Mouse (Mus musculus): ENCODE measurements around the gene Rsu1. TPM values are rescaled to one million over a fixed set of nuclear protein-coding genes. Genes with fewer than 3 reads are reported as not detected.
A peak's percentile ranks its signal among the peaks of the same experiment; 100 is the strongest.

Gene Rsu1
- polyA plus RNA-seq, 1 experiment from 2014 or later, result 64.4 TPM

- no peaks in the 10 kb centered on the region for H3K36me3 ChIP-seq (ENCODE audit: control insufficient read depth, insufficient read depth, low read length)
- H3K9me3 ChIP-seq (ENCODE audit: control insufficient read depth, low read length), result no peaks in the 10 kb centered on the region
- H3K4me3 ChIP-seq (ENCODE audit: low read depth, low read length), result no peak overlapping the region
- no peaks in the 10 kb centered on the region for H3K4me1 ChIP-seq (replicated peaks; ENCODE audit: control insufficient read depth, insufficient read depth, low read length)
- no peak overlapping the region for H3K4me2 ChIP-seq (ENCODE audit: low read depth, low read length, severe bottlenecking)
- H3K27ac ChIP-seq (ENCODE audit: low read depth, low read length), result no peak overlapping the region
- no peak for ATAC-seq (replicated peaks; ENCODE audit: low FRiP score)
- DNase-seq (ENCODE audit: low spot score), result no peak
- H3K27me3 ChIP-seq (ENCODE audit: control insufficient read depth, insufficient read depth, low read length), result no peaks in the 10 kb centered on the region
- no peak overlapping the region for H3K9ac ChIP-seq (ENCODE audit: low read length)
- WGBS, result 95% methylated on average over 2 of the region's 2 CpGs
These were observed 64.4 kb downstream of the Rsu1 start for GRCm38 (mm10) chr2:13206825-13207224.

DNA sequence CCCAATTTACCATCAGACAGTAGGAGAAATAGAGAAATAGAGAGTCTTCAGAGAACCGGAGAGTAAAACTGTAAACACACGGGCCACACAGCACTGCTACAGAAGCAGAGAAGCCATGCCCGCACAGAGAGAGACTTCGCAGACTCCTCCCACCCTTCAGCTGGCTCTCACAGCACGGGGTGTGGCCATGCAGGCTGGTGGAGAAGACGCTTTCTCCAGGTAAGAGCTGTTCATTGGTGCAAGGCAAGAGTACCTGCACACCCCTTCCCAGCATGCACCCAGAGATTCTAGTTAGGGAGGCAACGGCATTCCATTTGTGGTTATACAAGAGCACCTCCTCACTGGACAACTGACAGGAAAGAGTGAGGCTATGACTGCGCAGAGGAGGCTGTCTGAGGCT is 64.8 kb downstream of the Rsu1 start:
- WGBS, result 63% methylated on average over 8 of the region's 8 CpGs
- Histone ChIP-seq H3K27me3 (ENCODE audit: control insufficient read depth, insufficient read depth, low read length) (no peaks in the 10 kb centered on the region), H3K36me3 (ENCODE audit: control insufficient read depth, insufficient read depth, low read length) (no peaks in the 10 kb centered on the region), H3K4me2 (ENCODE audit: low read depth, low read length, severe bottlenecking) (no peak overlapping the region), H3K9ac (ENCODE audit: low read length) (no peak overlapping the region), H3K9me3 (ENCODE audit: control insufficient read depth, low read length) (no peaks in the 10 kb centered on the region), H3K4me3 (ENCODE audit: low read depth, low read length) (no peak overlapping the region), H3K4me1 (replicated peaks; ENCODE audit: control insufficient read depth, insufficient read depth, low read length) (no peaks in the 10 kb centered on the region), H3K27ac (ENCODE audit: low read depth, low read length) (no peak overlapping the region)
- no peak for DNase-seq (ENCODE audit: low spot score)
- ATAC-seq (replicated peaks; ENCODE audit: low FRiP score), result no peak

- H3K27ac ChIP-seq (ENCODE audit: low read depth, low read length), result no peak overlapping the region
- DNase-seq (ENCODE audit: low spot score) (no peak), ATAC-seq (replicated peaks; ENCODE audit: low FRiP score) (0 out of 2 replicates have a peak, but pooled peaks have one; percentile 44)
- no peak overlapping the region for H3K4me3 ChIP-seq (ENCODE audit: low read depth, low read length)
- no peaks in the 10 kb centered on the region for H3K36me3 ChIP-seq (ENCODE audit: control insufficient read depth, insufficient read depth, low read length)
- H3K9me3 ChIP-seq (ENCODE audit: control insufficient read depth, low read length), result no peaks in the 10 kb centered on the region
- no peak overlapping the region for H3K9ac ChIP-seq (ENCODE audit: low read length)
- no peaks in the 10 kb centered on the region for H3K4me1 ChIP-seq (replicated peaks; ENCODE audit: control insufficient read depth, insufficient read depth, low read length)
- no peaks in the 10 kb centered on the region for H3K27me3 ChIP-seq (ENCODE audit: control insufficient read depth, insufficient read depth, low read length)
- WGBS, result 39% methylated on average over 6 of the region's 6 CpGs
- no peak overlapping the region for H3K4me2 ChIP-seq (ENCODE audit: low read depth, low read length, severe bottlenecking)
These were observed 68.3 kb downstream of the Rsu1 start for GRCm38 (mm10) chr2:13202805-13203475.

DNA sequence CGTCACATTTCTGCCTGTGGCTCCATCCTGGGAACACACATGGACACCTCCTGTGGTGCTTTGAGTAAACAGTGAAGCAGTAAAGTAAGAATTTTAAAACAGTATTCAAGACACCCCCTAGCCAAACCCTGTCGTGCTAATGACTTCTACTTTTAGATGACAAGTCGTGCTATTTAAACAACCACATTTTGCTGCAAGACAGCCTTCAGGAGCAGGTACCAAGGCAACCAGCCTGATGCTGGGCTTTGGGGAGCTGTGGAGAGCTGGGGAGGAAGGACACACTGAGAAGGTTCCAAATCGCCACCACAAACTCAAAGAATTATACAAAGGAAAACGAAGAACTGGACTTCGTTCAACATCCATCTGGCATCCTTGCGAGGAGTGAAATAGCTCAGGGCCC is 71.5 kb downstream of the Rsu1 start:
- H3K36me3 ChIP-seq (ENCODE audit: control insufficient read depth, insufficient read depth, low read length), result no peaks in the 10 kb centered on the region
- no peak overlapping the region for H3K27ac ChIP-seq (ENCODE audit: low read depth, low read length)
- no peaks in the 10 kb centered on the region for H3K4me1 ChIP-seq (replicated peaks; ENCODE audit: control insufficient read depth, insufficient read depth, low read length)
- no peak overlapping the region for H3K4me3 ChIP-seq (ENCODE audit: low read depth, low read length)
- no peaks in the 10 kb centered on the region for H3K9me3 ChIP-seq (ENCODE audit: control insufficient read depth, low read length)
- no peak overlapping the region for H3K4me2 ChIP-seq (ENCODE audit: low read depth, low read length, severe bottlenecking)
- no peak overlapping the region for H3K9ac ChIP-seq (ENCODE audit: low read length)
- H3K27me3 ChIP-seq (ENCODE audit: control insufficient read depth, insufficient read depth, low read length), result no peaks in the 10 kb centered on the region
- WGBS, result 85% methylated on average over 7 of the region's 7 CpGs
- ATAC-seq (replicated peaks; ENCODE audit: low FRiP score), result no peak
- no peak for DNase-seq (ENCODE audit: low spot score)

- no peak for ATAC-seq (replicated peaks; ENCODE audit: low FRiP score)
- Histone ChIP-seq H3K27ac (ENCODE audit: low read depth, low read length) (no peak overlapping the region), H3K4me2 (ENCODE audit: low read depth, low read length, severe bottlenecking) (no peak overlapping the region), H3K4me1 (replicated peaks; ENCODE audit: control insufficient read depth, insufficient read depth, low read length) (no peaks in the 10 kb centered on the region), H3K36me3 (ENCODE audit: control insufficient read depth, insufficient read depth, low read length) (no peaks in the 10 kb centered on the region), H3K4me3 (ENCODE audit: low read depth, low read length) (no peak overlapping the region), H3K9ac (ENCODE audit: low read length) (no peak overlapping the region), H3K27me3 (ENCODE audit: control insufficient read depth, insufficient read depth, low read length) (no peaks in the 10 kb centered on the region), H3K9me3 (ENCODE audit: control insufficient read depth, low read length) (no peaks in the 10 kb centered on the region)
- no peak for DNase-seq (ENCODE audit: low spot score)
- 69% methylated on average over 2 of the region's 2 CpGs for WGBS
These were observed 72.2 kb downstream of the Rsu1 start for GRCm38 (mm10) chr2:13199033-13199432.

DNA sequence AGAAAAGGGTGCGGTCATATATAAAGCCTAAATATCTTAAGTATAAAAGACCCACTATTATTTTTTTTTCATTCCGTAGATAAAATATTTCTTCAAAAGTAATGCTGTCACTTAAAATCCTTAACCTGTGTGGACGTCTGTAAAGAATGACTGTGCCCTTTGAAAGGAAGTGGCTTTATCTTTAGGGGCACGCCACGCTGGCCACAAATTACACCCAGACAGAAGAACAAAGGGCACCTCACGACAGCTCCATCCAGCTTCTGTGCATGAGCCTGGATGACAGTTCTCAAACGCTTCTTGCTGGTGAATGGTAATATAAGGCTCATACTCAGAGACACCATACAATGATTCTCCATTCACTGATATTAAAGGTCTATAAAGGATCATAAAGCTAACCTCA is 75.7 kb downstream of the Rsu1 start:
- H3K27ac ChIP-seq (ENCODE audit: low read depth, low read length), result no peak overlapping the region
- 76% methylated on average over 7 of the region's 7 CpGs for WGBS
- no peak overlapping the region for H3K4me2 ChIP-seq (ENCODE audit: low read depth, low read length, severe bottlenecking)
- H3K4me3 ChIP-seq (ENCODE audit: low read depth, low read length), result no peak overlapping the region
- no peaks in the 10 kb centered on the region for H3K36me3 ChIP-seq (ENCODE audit: control insufficient read depth, insufficient read depth, low read length)
- H3K27me3 ChIP-seq (ENCODE audit: control insufficient read depth, insufficient read depth, low read length), result no peaks in the 10 kb centered on the region
- no peak overlapping the region for H3K9ac ChIP-seq (ENCODE audit: low read length)
- ATAC-seq (replicated peaks; ENCODE audit: low FRiP score) (no peak), DNase-seq (ENCODE audit: low spot score) (no peak)
- no peaks in the 10 kb centered on the region for H3K4me1 ChIP-seq (replicated peaks; ENCODE audit: control insufficient read depth, insufficient read depth, low read length)
- no peaks in the 10 kb centered on the region for H3K9me3 ChIP-seq (ENCODE audit: control insufficient read depth, low read length)

GRCm38 (mm10) chr2:13192157-13192556 is 79.1 kb downstream of the Rsu1 start:
- WGBS, result 76% methylated on average over 1 of the region's 1 CpGs
- H3K4me3 ChIP-seq (ENCODE audit: low read depth, low read length), result no peak overlapping the region

GRCm38 (mm10) chr2:13190767-13191166 is 80.4 kb downstream of the Rsu1 start:
- DNase-seq (ENCODE audit: low spot score) (no peak), ATAC-seq (replicated peaks; ENCODE audit: low FRiP score) (no peak)
- Histone ChIP-seq H3K4me3 (ENCODE audit: low read depth, low read length) (no peak overlapping the region), H3K9ac (ENCODE audit: low read length) (no peak overlapping the region), H3K4me1 (replicated peaks; ENCODE audit: control insufficient read depth, insufficient read depth, low read length) (no peaks in the 10 kb centered on the region), H3K9me3 (ENCODE audit: control insufficient read depth, low read length) (no peaks in the 10 kb centered on the region), H3K27me3 (ENCODE audit: control insufficient read depth, insufficient read depth, low read length) (no peaks in the 10 kb centered on the region), H3K36me3 (ENCODE audit: control insufficient read depth, insufficient read depth, low read length) (no peaks in the 10 kb centered on the region), H3K4me2 (ENCODE audit: low read depth, low read length, severe bottlenecking) (no peak overlapping the region), H3K27ac (ENCODE audit: low read depth, low read length) (no peak overlapping the region)
- WGBS, result 89% methylated on average over 4 of the region's 4 CpGs

More at GRCm38 (mm10) chr2:13192157-13192556, 79.1 kb downstream of the Rsu1 start:
- Histone ChIP-seq H3K9me3 (ENCODE audit: control insufficient read depth, low read length) (no peaks in the 10 kb centered on the region), H3K36me3 (ENCODE audit: control insufficient read depth, insufficient read depth, low read length) (no peaks in the 10 kb centered on the region), H3K9ac (ENCODE audit: low read length) (no peak overlapping the region), H3K4me1 (replicated peaks; ENCODE audit: control insufficient read depth, insufficient read depth, low read length) (no peaks in the 10 kb centered on the region), H3K27me3 (ENCODE audit: control insufficient read depth, insufficient read depth, low read length) (no peaks in the 10 kb centered on the region), H3K4me2 (ENCODE audit: low read depth, low read length, severe bottlenecking) (no peak overlapping the region), H3K27ac (ENCODE audit: low read depth, low read length) (no peak overlapping the region)
- ATAC-seq (replicated peaks; ENCODE audit: low FRiP score) (no peak), DNase-seq (ENCODE audit: low spot score) (no peak)

DNA sequence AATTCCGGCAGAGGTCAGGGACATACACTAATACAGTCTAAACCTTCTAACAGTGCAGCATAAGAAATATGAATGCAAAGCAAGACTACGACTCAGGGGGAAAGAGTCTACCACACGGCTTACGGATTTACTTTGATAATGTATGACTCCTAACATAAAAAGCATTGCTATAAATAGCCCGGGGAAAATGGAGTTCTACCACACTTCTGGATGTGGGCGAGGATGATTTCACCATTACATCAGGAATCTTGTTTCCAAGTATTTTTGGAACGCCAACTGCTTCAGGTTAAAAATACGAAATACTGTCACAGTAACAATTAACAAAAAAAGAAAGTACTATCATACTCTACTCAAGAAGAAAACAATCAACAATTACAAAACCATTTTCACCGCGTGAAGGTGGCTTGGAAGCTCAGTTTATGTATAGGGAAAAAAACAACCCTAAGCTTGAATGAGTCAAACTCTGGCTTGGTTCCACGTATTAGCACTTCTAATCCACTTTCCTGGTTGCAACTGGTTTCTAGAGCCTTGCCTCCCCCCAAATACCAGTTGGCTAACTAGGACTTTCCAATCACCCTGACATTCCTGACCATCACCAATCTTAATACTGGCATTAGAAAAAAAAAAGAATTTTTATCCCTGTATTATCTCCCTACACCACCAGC is 82.3 kb downstream of the Rsu1 start:
- Histone ChIP-seq H3K9me3 (ENCODE audit: control insufficient read depth, low read length) (no peaks in the 10 kb centered on the region), H3K4me1 (replicated peaks; ENCODE audit: control insufficient read depth, insufficient read depth, low read length) (no peaks in the 10 kb centered on the region), H3K4me2 (ENCODE audit: low read depth, low read length, severe bottlenecking) (no peak overlapping the region), H3K9ac (ENCODE audit: low read length) (no peak overlapping the region), H3K27me3 (ENCODE audit: control insufficient read depth, insufficient read depth, low read length) (no peaks in the 10 kb centered on the region), H3K4me3 (ENCODE audit: low read depth, low read length) (no peak overlapping the region), H3K27ac (ENCODE audit: low read depth, low read length) (no peak overlapping the region), H3K36me3 (ENCODE audit: control insufficient read depth, insufficient read depth, low read length) (no peaks in the 10 kb centered on the region)
- WGBS, result 91% methylated on average over 11 of the region's 11 CpGs
- no peak for DNase-seq (ENCODE audit: low spot score)
- ATAC-seq (replicated peaks; ENCODE audit: low FRiP score), result no peak

Data from forebrain, embryonic 11.5 days (tissue).